Mouse (Mus musculus) gastrocnemius, postnatal 14 days (tissue): ENCODE measurements around the gene S100a9. TPM values are rescaled to one million over a fixed set of nuclear protein-coding genes. Genes with fewer than 3 reads are reported as not detected.

Experiments used
- DNase-seq: peaks from one replicate; pipeline ENCODE4 v3.0.0; 2021; ENCODE audit warnings: mixed read lengths
- intact Hi-C: fragments of 180-260 bp; cut with DNase I; formaldehyde crosslinking; loops from one replicate; pipeline ENCODE4 v1.15.1; 2025; ENCODE audit warnings: low total_unique reads
- long read RNA-seq, 2 experiments: library from polyadenylated mRNA; stranded (forward); transcript quantifications; one replicate each; pipeline ENCODE4 v2.0.0; 2021
- total RNA-seq, 2 experiments: library from RNA; stranded (reverse); gene quantifications; 2 replicates each; pipeline ENCODE4 v1.2.3; 2021

Gene S100a9
- total RNA-seq, result under 1 TPM in 1 of 2 experiments, not detected in 1; 0.76 TPM
- long read RNA-seq, experiment 1, result 0 reads
- long read RNA-seq, experiment 2, result 0 reads

DNA sequence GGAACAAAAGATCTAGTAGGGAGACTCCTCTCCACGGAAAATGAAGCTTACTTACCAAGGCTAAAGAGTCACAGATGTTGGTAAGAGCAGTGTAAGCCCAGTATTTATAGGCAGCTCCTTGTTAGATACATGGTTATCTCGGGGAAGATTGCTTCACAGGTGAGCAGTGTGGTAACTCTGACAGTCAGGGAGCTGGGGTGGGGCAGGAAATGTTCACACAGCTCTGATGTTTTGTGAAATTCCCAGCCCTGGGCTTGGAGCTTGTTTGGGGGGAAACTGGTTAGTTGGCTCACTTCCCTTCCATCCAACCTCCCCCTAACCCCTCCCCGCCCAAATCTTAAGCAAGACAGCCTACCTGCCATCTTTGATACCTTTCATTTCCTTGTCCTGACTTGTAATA, at the start of gene S100a9:
Gene S100a9 (minus strand): TSS at position 109 of the 400 bp plus-strand sequence.
- intact Hi-C loops, result no loop called here
- DNase-seq, result no peak

GRCm38 (mm10) chr3:90726606-90727005, 31.1 kb upstream of the S100a9 start, which contains the start of gene Pglyrp4:
Gene Pglyrp4, plus strand, starts transcription at chr3:90726906.
- intact Hi-C loops, result no loop called here
- DNase-seq, result no peak

DNA sequence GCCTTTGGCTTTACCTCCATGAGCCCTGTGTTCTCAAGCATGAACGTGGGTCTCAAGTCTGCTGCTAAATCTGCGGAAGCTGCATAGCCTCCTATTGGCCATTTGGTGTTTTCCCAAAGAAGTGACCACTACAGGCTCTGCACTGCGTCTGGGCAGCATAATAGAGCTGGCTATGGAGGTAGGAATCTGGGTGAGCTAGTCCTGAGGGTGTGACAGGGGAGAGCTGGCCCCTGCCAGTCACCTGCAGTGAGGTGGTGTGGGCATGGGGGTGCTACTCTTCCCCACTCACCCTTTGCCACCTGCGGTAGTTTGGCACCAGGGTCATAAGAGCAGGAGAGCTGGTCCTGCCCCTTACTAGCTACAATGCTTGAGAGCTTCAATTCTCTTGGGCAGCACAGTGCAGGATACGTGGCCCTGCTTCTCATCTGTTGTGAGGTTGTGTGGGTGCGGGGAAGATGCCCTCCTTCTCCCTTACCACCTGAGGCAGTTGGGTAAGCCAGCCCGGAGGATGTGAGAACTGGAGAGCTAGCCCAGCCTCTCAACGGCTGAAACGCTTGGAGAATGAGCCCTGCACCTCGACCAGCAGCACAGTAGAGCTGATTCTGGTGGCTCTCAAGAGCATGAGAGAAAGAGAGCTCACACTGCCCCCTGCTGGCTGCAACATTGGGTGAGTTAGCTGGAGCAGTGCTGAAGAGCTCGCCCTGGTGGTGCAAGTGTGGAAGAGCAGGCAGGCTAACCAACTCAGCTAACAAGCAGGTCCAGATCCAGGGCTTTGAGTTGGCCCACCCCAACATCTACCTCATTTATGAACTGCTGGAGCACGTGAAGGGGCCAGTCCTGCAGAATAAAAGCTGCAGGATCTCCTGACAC, 14.3 kb upstream of the S100a9 start:
- intact Hi-C loops, result loop anchor here (5.0 kb wide), 1 partner anchor 43 kb away; the partner anchor contains the start of gene S100a8
- DNase-seq, result peak; percentile 80

GRCm38 (mm10) chr3:90708523-90709202, 13.1 kb upstream of the S100a9 start:
- DNase-seq, result no peak
- intact Hi-C loops, result loop anchor here (5.0 kb wide), 1 partner anchor 41 kb away; the partner anchor contains the start of gene S100a8

DNA sequence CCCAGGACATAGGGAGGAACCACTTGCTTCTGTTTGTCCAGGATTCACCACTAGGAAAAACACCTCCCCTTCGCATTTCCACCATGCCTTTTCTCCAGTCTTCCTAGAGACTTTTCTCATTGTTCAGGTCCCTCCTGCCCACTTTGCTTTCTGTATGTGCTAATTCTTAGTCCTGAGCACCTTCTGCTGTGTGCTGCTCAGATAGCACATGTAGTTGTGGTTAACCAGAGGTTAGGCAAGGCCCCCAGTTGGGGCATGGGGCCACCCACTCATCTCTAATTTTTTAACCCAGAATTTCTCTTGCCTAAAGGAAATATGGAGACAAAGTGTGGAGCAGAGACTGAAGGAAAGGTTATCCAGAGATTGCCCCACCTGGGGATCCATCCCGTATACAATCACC, 6.7 kb upstream of the S100a9 start:
- DNase-seq, result no peak
- intact Hi-C loops, result no loop called here

DNA sequence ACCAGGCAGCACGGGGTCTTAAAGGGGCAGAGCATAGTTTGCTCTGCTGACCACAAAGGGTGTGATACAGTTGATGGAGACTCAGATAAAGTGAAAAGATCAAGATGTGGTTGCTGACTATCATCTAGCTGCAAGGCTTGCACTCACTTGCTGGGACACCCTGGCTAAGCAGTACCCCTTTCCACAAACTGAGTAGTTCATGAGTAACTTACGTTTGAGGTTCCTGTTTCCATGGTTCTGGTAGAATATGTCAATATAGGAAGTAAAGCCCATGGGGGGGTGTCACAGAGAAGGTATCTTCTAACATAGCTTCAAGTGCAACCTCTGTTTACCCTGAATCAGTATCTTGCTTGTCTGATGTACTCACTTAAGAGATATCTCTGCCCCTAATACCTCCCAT, 2.0 kb downstream of the S100a9 start:
- intact Hi-C loops, result no loop called here
- no peak for DNase-seq

- DNase-seq, result no peak
- intact Hi-C loops, result no loop called here
These were observed 8.7 kb downstream of the S100a9 start for GRCm38 (mm10) chr3:90686835-90687234.

DNA sequence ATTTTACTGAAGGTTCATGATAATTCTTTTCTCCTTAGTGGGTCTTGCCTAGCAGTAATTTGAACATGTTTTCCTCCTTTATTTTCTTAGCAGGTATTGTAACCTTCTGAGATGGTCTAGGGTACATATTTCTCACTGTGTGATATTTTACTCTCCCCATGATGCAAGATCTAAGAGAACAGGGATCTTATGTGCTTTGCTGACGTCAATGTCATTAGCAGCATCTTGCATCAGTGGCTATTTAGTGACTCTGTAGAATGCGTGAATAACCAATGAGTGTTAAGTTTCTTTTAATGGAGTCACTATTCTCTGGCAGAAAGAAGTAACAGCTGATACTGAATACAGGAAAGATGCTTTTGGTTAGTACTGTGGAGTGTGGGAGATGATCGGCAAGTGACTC, 11.6 kb downstream of the S100a9 start:
- intact Hi-C loops, result no loop called here
- DNase-seq, result no peak

- DNase-seq, result no peak
- intact Hi-C loops, result no loop called here
These were observed 16.9 kb downstream of the S100a9 start for GRCm38 (mm10) chr3:90678656-90679055.

DNA sequence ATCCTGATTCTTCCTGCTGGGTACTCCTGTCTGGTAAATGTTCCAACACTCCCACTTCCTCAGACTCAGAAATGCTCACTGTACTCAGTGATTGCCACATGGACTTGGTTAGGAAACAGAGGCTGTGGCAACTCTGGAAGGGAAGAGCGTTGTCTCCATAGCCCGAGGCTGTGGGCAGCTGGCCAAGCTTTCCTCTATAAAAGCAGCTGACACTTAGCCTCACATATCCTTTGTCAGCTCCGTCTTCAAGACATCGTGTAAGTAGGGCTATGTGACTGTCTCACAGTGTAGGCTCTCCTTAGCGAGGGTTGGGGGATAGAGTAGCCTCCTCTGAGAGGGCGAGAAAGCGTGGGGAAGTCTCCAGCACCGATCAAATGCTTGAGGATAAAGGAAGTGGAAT, 26.7 kb downstream of the S100a9 start, which contains the start of gene S100a8:
Gene S100a8 (plus strand): TSS at position 133 of the 400 bp plus-strand sequence.
- intact Hi-C loops, result loop anchor here (5.0 kb wide), 1 partner anchor 38 kb away; no protein-coding TSS in a partner anchor
- DNase-seq, result peak; percentile 7

GRCm38 (mm10) chr3:90664219-90664618, 31.3 kb downstream of the S100a9 start:
- intact Hi-C loops, result no loop called here
- DNase-seq, result no peak

GRCm38 (mm10) chr3:90659364-90660044, 36.0 kb downstream of the S100a9 start:
- intact Hi-C loops, result no loop called here
- DNase-seq, result no peak

- intact Hi-C loops, result no loop called here
These were observed 38.1 kb downstream of the S100a9 start for GRCm38 (mm10) chr3:90657405-90657804.

DNA sequence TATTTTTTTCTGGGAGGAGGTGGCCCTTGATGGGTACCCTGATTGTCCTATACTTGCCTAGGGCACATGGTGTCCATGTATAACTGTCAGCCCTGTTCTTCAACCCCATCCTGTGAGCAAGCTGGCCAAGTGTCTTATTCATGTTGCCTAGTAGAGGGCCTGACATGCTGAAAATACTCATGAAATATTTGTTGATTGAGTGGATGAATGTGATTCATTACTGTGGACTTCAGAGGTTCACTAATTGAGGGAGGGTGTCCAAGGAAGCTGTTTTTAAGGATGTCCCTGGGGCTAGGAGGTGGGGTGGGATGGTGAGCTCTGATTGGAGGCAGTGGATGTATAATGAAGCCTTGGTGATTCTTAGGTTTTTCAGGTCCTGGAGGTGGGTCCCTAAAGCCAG, 41.8 kb downstream of the S100a9 start, which contains the start of gene S100a7a:
Gene S100a7a (plus strand): TSS at position 301 of the 400 bp plus-strand sequence.
- intact Hi-C loops, result no loop called here
- no peak for DNase-seq

More at GRCm38 (mm10) chr3:90657405-90657804, 38.1 kb downstream of the S100a9 start:
- DNase-seq, result no peak

DNA sequence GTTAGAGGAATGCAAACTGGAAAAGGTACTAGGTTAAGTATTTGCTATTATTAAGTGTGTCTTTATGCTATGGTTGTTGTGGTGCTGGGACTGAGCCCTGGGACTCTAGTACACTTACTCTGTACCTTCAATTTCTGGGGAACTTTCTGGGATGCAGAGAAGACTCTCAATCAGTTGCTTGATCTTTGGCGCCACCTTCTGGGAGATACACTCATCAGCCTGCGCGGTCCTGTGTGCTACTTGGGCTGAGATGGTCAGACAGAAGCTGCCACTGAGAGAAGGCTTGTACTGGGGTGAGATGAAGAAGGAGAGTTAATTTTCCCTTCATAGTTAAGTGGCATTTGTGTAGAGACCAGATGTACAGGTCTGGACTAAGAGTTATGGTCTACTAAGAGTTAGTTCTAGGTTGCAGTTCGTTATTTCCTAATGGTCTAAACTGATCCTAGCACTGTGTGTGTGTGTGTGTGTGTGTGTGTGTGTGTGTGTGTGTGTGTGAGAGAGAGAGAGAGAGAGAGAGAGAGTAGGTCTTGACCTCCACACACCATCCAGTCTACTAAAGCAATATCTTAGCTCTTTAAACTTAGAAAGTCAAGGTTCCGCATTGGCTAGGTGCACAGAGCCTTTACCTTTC, 42.5 kb downstream of the S100a9 start:
- intact Hi-C loops, result no loop called here
- peak; percentile 68 for DNase-seq

GRCm38 (mm10) chr3:90649832-90650231, 45.7 kb downstream of the S100a9 start:
- intact Hi-C loops, result no loop called here
- no peak for DNase-seq

DNA sequence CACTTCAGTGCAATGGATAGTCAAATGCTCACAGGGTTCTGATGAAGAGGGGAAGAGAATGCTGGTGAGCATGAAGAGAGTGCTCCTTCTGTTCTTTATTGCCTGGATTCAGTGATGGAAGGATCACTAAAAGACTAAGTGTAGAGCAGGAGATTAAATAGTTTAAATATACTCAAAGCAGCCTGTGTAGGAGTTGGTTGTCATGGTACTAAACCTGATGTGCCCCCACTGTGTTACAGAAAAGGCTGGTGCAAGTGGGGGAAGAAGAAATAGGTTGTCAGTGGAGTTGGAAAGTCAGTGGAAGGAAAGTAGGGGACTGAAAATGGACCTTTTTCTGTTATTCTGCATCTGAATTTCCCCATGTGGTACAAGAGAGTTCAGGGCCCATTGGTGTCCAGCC, 46.5 kb downstream of the S100a9 start:
- DNase-seq, result no peak
- intact Hi-C loops, result no loop called here

DNA sequence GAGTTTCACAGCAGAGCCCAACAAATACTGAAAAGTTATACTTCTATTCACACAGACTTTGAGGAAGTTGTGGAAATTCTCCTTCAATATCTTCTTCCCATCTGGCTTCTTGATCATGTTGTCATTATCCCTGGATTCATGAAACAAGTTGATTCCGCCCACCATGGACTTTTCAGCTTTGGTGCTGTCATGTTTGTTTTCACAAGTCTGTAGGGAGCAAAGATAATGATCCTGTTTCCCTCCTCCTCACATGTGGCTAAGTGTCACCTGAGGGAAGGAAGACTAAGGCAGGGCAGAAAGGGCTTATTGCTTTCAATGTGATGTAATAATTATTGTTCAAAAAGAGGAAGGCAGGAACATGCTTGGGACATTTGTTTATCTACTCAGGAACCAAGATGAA, 48.2 kb downstream of the S100a9 start:
- no peak for DNase-seq
- intact Hi-C loops, result no loop called here

DNA sequence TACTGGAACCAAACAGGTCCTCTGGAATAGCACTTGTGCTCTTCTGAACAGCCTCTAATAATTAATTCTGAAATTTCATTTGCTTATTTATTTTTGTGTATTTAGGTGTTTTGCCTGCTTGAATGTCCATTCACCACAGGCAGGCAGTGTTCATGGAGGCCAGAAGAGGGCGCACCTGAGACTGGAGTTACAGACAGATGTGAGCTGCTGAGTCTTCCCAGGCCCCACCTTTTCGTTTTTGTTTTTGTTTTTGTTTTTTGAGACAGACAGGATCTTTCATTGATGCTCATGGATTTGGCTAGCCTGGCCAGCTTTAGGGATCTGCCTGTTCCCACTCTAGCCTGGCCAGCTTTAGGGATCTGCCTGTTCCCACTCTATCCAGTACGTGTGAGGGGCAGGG, 51.3 kb downstream of the S100a9 start:
- intact Hi-C loops, result no loop called here
- peak; percentile 28 for DNase-seq
